Mouse (Mus musculus): ENCODE measurements around the gene Elf5.

Gene Elf5

DNA sequence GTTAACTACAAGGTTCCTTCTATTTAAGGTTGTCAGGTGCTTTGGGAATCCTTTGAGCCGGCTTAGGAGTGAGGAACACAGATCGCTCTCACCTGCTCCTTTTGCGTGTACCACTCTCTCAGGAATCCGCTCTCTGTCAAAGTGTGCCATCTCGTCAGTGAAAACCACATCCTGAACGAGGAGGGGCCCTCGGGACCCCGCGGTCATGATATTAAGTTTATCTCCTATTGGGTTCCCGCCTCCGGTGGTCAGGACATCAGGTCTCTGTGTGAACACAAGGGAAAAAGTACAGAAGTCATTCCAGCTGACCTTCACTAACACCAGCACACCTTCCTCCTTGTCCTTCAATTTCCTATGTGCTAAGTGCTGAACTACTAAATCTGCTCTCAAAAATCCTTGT lies 65.2 kb downstream of the Elf5 start:
- DNase-seq (ENCODE audit: low read depth, low spot score) = no peak

DNA sequence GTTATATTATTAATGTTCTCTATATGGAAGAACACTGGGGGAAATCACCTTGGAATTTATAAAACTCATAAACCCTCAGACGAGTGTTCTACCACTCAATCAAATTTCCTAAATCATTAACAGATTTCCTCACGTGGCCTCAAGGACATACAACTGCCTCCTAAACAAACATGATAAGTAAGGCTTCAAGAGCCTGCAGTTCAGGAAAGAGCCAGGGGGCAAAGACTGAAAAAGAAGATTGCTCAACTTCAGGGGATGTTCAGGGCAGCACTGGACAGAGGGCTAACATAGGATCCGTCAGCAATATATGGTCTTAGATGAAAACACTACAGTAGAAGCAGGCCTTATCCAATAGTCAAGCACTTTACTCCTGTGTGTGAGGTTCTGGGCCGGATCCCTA lies 66.0 kb downstream of the Elf5 start:
- DNase-seq (ENCODE audit: low read depth, low spot score) = no peak

DNA sequence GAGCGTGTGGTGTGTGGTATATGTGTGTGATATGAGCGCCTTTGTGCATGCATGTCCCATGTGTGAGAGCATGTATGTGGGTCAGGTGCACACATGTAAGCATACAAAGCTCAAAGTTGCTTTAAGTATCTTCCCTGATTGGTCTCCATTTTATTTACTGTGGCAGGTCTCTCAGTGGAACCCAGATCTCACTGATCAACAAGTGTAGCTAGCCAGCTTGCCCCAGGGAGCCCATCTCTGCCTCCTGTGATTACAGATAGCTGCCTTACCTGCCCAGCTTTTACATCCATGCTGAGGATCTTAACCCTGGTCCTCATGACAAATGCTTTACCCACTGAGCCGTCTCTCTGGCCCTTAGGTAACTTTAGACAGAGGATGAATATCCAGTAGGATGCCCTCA lies 66.8 kb downstream of the Elf5 start:
- no peak for DNase-seq (ENCODE audit: low read depth, low spot score)

DNA sequence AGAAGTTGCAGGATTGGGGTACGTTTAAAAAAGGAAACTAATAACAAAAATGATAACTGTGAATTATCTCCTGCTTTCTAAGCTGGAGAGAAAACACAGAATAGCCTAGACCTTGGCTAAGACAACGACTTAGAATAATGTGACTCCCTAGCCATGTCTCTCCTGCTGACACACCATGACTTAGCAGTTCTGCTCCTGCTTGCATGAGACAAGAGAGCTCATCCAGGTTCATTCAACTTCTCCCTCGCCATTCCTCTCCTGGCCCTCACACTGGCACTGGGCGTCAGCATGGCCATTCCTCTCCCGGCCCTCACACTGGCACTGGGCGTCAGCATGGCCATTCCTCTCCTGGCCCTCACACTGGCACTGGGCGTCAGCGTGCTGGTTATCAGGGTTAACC lies 68.8 kb downstream of the Elf5 start:
- DNase-seq (ENCODE audit: low read depth, low spot score) = peak; percentile 87

DNA sequence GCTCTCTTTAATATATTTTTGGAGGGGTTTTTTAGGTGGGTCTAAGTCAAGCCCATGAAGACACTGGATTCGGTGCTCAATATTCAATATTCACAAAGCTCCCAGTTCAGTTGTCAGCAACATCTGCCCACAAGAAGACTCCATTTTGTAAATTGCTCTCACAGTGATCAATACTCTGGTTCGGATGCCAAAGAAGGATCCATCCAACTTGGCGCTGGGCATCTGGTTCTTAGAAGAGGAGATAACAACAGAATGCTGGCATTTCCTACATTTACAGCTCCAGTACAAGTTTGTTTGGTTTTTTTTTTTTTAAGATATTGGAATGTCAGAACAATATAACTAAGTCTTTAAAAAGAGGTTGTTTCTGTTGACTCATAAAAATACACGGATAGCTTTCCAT lies 69.4 kb downstream of the Elf5 start:
- no peak for DNase-seq (ENCODE audit: low read depth, low spot score)

DNA sequence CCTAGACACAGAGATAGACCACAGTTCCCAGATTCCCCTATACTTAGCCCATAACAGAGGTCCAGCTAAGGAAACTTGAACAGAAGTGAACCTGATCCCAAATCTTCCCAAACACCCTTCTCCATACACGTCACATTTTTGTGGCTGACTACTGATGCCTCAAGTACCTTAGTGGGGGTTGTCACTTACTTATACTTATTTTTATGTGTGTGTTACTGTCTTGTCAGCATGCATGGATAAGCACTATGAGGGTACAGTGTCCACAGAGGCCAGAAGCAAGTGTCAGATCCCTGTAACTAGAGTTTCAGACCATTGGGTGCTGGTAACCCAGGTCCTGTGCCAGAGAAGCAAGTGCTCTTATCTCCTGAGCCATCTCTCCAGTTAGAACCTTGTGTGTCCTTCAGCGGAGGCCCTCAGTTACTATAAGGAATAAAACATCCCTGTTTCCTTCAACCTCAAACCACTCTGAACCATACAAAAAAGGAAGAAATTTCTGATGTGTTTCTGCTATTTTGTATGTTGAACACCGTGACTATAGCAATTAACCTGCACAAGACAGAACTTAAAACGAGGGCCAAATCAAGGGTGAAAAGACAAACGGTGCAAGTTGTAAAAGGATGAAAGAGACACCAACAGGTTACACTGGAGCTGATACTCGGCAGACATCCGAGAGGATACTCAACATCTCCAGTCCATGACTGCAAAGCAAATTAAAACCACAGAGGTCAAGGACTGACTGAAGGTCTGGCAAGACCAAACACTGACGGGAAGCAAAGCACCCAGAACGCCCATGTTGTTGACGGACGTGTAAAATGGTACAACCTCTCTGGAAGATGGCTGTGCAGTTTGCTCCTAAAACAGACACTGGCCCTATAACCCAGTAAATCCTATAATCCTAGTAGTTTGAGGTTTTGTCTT lies 70.1 kb downstream of the Elf5 start:
- no peak for DNase-seq (ENCODE audit: low read depth, low spot score)

DNA sequence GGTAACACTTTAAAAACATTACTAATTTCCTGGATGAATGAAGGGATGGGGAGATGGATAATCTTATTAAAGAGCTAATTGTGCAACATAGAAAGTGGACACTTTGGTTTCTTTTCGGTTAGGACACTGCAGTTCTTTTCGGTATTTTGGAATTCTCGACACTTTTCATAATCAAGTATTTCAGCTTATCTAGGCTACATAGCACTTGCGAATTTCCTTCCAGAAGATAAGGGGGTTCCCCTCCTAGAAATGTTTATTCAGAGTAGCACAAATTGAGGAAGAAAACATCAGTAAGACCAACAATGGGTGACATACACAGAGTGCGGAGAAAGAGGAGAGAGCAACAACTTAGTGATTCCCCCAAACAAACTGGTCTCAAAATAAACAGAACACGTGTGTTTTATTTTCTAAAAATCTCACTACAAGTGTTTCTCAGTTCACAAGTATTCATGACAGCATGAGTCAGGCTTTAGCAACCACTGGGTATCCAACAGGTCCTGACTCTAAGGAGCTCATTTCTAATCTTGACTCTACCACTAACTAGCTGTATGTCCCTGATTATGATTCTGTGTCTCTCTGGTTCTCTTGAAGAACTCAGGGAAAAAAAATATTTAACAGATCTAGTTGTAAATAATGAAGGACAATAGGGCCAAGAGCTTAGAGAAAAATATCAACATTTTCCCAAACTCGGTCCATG lies 71.9 kb downstream of the Elf5 start:
- peak; percentile 57 for DNase-seq (ENCODE audit: low read depth, low spot score)

DNA sequence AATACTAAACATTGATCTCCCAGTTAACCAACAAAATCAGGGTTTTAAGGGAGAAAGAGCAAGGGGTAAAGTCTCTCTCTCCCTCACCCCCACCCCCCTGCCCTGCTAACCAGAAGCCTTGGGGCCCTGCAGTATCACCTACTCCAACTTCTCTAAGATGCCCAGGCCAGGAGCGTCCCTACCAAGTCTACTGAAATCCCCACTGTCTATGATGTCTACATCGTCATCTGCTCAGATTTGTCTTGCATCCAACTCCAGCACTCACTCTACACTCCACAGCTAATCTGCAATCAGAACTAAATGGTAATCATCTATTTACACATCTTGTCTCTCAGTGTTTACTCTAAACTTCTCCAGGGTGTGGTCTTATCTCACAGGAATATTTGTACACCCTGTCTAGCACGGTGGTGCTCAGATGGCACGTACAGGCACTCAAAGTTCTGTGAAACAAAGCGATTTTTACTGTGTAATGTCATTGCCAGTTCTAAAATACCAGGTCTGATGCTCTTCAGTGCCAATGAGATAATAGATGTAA lies 72.6 kb downstream of the Elf5 start:
- DNase-seq (ENCODE audit: low read depth, low spot score) = peak; percentile 63

DNA sequence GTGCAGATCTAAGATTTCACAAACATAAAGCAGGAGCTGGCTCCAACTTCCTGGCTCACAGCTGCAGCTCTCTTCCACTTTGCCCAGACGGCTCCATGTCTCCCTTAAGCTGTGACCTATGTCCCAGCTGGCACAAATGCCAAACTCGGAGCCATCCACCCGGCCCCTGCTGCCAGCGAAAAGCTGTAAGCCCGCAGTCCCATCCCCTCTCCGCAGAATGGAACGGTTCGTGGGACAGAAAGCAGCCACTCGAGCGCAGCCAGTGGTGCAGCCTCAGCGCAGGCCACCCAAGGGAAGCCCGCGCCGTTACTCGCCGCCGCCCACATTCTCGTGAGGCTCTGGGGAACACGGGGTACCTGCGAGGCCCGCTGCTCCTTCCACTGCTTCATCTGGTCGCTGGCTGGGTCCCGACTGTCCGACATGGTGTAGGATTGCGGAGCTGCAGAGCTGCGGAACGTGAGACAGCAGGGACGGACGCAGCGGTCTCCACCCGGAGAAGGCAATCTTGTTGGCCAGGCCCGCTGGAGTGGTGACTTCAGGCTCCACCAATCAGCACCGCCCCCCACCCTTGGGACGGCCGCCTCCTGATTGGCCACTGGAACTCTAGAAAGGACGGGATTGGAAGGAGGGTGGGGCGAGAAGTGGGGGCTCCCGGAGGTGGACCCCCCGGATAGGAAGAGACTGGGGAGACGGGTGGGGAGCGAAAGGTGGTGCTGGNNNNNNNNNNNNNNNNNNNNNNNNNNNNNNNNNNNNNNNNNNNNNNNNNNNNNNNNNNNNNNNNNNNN lies 73.3 kb downstream of the Elf5 start, which contains the start of gene Cat:
TSS of gene Cat (minus strand) at position 544 of the 785 bp plus-strand sequence.
- peak; percentile 89 for DNase-seq (ENCODE audit: low read depth, low spot score)

DNA sequence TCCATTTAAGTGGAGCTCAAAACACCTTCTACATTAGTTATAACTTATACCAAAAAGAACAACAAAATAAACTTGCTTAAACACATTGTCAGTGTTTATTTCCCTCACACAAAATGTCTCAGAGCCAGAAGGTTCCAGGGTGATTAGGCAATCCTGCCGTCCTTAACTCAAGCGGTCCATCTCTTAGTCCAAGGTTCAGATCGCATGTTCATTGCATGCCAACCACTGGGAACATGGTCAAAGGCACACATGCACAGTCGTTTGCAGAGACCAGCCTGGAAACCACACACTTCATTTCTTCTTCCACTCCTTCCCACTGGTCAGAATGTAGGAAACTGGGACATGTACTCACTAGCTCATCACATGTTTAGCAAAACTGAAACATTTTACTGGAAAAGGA lies 81.0 kb downstream of the Elf5 start:
- DNase-seq (ENCODE audit: low read depth, low spot score) = no peak

DNA sequence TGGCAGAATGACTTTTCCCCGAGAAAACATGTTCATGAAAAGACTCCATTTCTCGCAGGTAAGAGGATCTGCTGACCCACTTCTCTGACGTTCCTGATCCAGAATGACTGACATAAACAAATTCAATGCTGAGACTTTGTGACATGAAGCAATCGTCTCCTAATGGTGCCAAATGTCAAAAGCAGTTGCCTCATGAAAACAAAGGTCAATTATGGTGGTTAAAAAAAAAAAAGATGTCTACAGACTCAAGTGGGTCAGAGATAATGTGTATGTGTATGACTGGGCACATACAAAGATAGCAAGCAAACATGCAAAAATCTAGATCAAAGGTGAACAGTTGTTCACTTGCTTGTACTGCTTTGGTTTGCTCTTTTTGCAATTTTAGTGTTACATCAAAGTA lies 82.3 kb downstream of the Elf5 start:
- no peak for DNase-seq (ENCODE audit: low read depth, low spot score)

DNA sequence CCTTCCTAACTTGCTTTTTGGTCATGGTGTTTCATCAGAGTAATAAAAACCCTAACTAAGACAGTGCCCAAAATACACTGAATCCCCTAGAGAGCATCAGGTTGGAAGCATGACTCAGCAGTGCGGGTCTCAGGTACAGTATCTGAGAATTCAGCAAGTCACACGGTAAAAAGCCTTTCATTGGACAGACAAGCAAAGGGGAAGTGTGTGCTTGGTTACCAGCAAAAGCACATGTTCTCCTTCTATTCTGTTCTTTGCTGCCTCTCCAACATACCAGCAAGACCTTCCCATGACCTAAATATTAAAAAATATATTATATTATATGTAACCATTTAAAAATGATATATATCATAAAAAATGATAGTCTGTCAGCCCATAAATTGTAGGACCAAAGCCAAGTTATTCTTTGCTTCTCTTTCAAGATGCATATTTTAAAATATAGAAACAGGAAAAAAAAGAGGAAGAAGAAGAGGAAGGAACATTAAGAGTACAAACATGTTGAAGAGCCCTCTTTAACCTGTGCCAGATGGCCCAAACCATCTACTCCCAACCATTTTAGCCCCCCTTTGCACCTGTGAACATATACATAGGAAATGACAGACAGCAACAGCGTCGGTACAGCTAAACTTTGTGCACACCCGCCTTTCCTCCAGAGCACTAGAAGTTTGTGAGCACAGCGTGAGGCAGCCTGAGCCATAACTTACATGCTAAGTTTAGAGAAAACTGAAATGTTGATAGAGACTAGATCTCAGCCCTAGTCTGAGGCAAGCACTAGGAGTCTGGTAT lies 84.3 kb downstream of the Elf5 start:
- no peak for DNase-seq (ENCODE audit: low read depth, low spot score)
